Mouse (Mus musculus) hematopoietic stem cell, adult 5-6 weeks (primary cell): ENCODE results near the gene Arl4a. TPM values are rescaled to one million over a fixed set of nuclear protein-coding genes. Genes with fewer than 3 reads are reported as not detected.

ENCODE experiments used
- ATAC-seq, 2 experiments: fragments of 125-278 bp in 1 of 2; replicated peaks in 1 of 2; 2 replicates each; pipeline ENCODE4 v1.8.0; 2016 to 2017; ENCODE audit warnings: inconsistent platforms in 2 of 2, mild to moderate bottlenecking in 2 of 2, moderate number of reproducible peaks in 2 of 2, low read depth in 1 of 2, moderate TSS enrichment in 1 of 2; ENCODE audit not compliant: low FRiP score in 2 of 2, poor library complexity in 2 of 2, severe bottlenecking in 2 of 2, insufficient read depth in 1 of 2, low TSS enrichment in 1 of 2
- total RNA-seq: library from RNA; stranded (forward); fragments of 172-1452, 232-1000 nt; gene quantifications from 2 replicates; pipeline ENCODE4 v1.2.3, GENCODE M21; 2017

Arl4a gene
- total RNA-seq = 32.5 and 39.1 TPM in 2 replicates

DNA sequence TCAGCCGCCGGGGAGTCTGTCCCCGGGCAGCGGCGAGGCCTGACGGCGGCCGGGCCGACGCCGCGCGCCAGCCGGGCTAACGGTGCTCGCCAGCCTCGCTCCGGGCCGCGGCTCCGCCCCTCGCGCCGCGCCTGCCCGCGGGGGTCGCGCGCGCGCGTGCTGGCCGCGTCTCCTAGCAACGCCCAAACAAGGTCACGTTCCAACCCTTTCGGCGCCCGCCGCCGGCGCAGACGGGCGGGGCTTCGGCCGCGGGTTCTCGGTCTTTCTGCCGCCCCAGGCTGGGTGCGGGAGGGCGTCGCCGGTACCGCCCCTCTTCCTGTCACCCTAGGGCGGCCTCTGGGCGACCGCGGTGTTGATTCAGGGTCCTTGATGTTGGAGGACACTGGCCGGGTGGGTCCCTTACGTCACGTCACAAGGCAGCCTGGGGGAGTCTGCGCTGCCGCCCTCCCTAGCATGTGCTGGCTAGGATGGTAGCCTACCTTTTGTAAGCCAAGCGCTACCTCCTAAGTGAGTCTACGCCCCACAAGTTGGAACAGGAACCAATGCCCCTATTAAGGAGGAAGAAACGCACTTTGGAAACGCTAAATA is at the start of gene Arl4a:
TSS of gene Arl4a (minus strand) at position 150 of the 588 bp plus-strand sequence.
- peak; percentile 59 to 61 for ATAC-seq

DNA sequence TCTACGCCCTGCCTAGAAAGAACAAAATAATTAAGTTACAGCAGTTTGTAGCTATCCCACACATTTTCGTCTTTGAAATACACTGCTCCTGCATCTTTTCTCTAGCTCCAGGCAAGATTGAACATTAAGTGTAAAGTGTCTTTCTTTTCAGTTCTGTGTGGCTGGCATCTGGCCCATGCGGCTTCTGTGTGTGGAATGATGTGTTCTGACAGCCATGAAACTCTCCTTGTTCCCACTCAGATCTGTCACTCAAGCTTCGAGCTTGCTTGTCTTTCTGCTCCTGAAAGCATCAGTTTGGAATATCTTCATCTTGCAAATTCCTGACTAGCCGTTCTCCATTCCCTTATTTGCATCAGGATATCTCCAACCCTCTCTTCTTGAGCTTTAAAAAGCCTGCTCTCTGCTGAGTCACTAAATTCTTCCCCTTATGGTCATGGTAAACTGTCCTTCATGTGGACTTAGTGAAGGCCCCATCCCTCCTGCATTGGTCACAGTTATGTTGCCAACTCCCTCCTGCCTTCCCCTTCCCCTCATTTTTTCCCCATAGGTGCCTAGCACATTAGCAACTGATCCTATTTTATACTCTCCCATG is 48.0 kb upstream of the Arl4a start:
- ATAC-seq = no peak

DNA sequence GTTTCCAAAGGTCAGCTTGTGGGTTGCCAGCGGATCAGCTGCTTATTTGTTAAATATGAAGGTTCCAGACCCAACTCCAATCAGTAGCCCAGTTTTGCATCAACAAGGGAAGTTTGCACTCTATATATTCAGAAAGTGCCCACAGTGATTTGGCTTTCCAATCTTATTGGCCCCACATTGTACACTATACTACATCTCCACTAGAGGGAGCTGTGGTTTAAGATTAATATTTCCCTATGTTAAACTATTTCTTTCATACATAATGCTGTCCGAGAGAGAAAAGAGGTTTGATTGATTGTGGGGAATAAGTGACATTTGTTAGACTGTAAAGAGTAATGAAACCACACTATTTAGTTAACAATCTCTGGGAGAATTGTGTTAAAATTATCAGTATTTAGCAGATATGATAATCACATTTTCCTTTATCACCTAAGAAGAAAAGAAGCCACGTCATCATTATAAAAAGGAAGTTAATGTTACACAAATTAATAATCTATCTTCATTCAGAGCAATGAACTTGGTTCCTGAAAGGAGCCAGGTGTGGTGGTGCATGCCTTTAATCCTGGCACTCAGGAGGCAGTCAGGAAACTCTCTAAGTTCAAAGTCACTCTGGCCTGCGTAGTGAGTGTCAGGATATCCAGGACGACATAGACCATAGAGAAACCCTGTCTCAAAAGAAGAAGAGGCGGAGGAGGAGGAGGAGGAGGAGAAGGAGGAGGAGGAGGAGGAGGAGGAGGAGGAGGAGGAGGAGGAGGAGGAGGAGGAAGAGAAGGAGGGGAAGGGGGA is 44.8 kb upstream of the Arl4a start:
- ATAC-seq = peak; percentile 76 to 88

DNA sequence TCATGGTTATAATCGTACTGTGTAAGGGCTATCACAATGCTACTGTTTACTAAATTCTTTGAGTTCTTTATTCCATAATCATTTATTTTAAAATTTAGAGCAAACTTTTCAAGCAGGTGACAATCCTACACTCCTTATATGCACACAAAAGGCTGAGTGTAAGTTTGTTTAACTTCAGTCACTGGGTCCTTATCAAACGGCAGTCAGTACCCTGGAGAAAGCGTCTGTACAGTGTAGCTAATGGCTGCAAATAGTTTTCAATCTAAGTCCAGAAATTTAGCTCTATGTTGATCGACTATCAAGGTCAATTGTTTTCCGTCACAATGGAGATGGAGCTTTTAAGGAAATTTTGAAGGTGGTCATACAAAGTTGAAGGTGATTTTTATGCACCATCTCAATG is 44.2 kb upstream of the Arl4a start:
- no peak for ATAC-seq

DNA sequence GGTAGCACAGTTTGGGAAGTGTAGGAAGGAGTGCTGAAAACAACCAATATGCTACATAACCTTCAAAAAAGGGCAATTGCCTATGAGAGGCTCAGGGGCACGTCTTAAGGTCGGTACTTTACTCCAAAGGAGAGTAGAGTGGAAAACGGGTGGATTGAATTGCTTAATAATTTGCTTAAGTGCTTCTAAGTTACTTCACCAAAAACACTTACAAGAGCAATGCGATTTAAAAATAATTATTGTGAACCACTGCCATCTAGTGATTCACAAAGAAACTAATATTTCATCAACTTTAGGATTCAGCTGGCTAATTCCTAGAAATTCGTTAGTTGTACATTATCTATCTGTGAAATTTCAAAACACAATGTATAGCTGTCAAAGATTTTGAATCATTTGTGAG is 35.8 kb upstream of the Arl4a start:
- ATAC-seq = 0 out of 4 replicates have a peak, but pooled peaks of 1 of the 2 experiments have one; percentile 32

DNA sequence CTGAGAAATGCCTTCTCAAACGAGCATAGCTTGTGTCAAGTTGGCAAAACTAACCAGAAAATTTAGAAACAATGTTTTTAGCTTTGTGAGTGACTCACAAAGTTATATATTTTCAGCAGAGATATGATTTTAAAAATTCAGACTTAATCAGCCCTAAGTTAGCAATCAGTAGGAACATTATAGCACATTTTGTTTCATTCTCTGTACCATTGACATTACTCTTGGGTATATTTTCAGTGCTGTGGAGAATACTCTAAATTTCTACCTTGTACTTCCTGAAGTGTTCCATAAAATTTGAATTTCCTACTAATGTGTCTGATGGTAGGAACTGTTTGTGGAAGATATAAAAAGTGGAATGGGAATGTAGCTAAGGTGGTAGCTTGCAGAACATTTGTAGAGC is 9.2 kb upstream of the Arl4a start:
- ATAC-seq = no peak

DNA sequence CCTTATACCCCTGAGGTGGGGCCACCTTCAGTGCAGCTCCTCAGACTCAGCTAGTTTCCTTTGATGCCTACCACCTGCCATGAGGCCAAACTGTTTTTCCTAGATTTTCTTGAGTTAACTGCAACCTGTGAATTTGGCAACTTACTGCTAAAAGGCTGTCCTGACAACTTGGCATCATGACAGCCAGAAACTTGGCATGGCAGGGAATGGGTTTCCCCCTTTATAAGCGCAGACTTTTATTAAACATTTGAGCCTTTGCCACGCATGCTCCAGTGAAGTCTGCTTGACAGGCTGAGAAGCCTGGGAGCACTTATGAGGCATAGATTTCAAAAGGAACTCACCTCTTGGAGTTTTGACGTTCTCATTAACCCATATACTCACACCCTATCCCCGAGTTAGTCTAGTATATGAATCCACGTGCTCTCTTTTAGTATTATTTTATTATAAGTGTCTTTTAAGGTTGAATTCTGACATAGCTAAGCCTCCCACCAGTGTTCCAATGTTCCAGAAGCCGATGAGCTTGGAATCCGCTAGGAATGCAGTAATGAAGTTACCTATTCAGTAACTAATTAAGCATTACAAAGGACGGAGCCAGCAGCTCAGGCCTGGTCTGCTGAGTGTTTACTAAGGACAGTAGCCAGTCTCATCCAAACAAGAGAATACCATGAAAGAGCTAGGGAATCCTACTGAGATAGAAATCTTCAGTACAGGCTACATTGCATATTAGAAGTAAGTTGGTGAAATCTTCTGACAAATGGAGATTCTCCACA is 6.2 kb upstream of the Arl4a start:
- ATAC-seq = no peak

DNA sequence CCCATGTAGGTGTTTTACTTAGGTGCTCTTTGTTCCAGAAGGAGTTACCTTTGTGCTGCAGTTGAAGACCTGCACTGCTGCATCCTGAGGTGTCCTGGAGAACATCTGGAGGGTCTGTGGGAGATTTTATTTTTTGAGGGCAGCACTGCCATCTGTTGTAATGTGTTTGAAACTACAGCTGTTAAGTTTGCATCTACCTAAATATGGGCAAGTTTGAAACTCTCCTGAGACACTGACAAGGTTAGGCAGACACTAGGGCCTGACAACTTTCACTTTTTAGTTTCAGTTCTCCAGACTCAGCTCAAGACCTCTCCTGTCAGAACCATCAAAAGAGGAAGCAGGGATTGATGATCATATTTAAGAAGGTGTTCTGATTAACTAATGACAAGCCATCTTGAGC is 2.2 kb upstream of the Arl4a start:
- peak; percentile 10 to 19; a peak in 1 of 4 replicates for ATAC-seq

DNA sequence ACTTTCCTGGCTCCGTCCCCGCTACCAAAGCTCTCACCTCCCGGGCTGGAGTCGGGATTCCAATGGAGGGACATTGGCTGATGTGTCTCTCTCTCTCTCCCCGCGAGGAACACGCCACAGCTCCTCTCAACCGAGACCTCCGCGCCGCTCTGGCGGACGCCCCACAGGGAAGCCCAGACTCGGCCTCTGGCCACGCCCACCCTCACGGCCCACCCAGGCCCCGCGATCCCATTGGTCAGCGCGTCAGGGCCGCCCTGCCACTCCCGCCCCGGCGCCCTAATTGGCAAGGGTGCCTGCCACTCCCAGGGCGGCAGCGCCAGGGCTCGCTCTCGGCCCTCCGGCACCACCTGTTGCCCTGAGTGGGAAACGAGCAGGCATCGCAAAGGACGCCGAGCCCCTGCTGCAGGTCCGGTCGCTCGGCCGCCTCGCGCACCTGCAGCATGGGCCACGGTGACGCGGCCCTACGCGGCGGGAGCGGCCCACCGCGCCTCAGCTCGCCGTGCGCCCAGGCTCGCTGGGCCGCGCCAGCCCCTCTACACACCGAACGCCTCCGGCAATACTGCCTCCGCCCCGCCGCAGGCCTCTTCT is 505 bp downstream of the Arl4a start:
- ATAC-seq = peak; percentile 94 to 95

DNA sequence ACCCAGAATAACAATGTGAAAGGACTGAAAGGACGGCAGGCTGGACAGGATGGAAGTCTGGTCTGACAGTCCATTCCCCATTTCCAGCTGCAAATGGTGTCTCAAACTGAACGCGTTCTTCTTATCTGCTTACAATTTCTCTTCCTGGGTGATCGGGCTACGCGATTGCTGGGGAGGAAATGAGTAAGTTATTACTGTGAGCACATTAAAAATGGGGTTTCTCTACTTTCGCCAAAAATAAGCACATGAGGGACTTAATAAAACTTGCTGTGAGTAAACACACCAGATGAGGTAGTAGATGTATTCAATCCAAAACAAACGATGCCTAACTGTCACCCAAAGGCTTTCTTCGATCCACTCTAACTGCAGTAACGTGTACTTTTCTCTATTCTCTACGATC is 1.2 kb downstream of the Arl4a start:
- peak in 1 of 2 experiments; percentile 1; a peak in 1 of 4 replicates for ATAC-seq

DNA sequence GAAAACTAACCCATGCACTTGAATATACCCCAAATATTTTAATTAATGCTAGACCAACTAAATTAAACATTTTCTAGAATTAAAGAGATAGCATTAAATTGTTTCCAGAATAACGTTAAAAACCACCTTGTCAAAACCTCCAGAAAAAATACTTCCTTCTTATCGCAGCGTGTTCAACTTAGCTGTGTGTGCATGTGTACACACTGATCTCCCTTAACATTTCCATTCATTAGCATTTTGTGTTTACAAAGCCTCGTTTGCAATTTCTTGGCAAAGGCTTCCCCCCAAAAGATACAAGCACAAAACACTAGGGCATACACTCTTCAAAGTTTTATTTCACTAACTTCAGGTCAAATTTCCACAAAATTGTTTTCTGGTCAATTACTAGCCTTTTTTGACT is 2.3 kb downstream of the Arl4a start:
- no peak for ATAC-seq

DNA sequence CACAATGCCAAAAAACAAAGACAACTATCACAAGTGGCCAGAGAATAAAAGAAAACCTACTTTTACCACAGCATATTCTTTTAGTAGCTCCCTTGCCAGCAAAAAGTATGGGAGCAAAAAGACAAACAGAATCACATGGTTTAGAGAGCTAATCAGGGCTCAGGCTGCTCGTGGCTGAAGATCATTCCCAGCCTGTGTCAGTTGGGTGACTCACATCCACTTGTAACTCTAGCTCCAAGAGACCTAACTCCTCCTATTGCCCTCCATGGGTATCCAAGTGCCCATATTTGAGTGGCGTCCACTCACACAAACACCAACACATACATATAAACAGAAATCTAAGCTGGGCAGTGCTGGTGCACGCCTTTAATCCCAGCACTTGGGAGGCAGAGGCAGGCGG is 8.6 kb downstream of the Arl4a start:
- ATAC-seq = no peak

DNA sequence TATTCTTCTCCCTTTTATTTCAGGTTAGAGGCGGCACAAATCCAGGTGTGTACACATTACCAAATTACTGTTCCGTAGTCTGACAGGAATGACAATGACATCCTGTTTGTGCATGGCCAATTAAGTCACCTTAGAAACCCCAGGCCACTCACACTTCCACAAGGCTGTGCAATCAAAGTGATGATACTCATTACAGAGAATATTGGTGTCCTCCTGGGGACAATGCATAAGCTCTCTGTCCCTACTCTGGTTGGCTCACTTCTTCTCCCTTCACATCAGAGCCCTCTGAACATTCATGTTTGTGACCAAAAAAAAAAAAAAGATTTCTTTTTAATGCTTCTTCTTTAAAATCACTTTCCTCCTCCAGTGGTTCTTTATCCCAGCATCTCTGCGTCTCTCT is 10.0 kb downstream of the Arl4a start:
- ATAC-seq = no peak

DNA sequence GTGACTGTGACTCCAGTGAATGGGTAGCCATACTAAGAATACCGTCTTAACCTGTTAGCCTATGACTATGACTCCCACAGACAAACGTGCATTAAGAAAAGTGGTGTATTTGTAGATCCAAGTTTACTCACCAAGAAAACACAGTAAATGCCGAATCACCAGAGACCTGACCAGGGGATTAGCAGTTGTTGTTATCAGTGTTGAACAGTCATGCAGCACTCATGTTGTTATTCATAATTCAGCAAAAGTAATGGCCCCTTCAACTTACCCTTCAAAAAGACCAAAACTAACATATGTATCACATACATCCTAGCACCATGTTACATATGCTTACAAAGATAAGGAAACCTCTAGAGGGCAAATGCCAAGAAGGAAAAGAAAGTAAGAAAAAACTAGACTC is 10.4 kb downstream of the Arl4a start:
- 0 out of 4 replicates have a peak, but pooled peaks have one; percentile 19 to 33 for ATAC-seq

DNA sequence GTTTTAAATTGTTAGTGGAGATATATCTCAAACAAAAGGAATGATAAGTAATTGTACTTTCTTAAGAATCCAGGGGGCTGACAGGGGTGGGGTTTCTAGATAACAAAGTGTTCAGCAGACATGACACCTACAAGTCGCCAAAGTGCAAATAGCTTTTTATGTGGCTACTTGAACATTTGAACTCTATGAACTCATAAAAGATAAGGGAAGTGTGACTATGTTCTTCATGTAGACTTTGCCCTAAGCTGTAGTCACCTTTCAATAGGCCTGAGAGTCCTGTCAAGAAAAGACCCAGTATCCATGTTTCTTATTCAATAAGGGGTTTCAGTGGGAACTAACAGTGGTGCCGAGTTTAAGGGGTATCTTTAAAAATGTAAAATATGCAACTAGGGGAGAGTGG is 13.9 kb downstream of the Arl4a start:
- no peak for ATAC-seq

DNA sequence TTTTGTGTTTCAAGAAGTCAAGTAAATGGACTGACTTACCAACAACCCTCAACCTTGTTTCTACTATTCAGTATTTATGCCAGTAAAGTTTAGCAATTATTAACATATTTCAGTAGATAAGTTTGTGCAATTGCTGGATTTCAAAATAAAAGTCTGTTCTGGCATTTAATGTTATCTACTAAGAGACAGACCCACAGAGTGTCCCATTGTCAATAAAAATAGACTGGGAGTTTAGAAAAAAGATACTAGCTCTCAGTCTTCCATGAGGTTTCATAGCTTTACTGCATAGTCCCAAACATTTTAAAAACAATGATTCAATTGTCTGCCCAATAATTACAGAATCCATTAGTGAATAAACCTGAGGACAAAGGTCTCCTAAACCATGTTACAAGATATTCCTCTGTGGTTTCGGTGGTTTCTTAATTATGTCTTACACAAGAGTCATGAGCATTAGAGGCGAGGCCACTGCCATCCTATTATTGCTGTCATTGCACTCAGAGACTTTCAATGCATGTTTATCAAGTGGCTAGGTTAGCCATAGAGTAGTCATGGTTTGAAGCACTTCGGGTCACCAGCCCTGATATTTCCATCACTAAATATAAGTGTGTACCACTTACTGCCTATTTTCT is 14.7 kb downstream of the Arl4a start:
- peak in 1 of 2 experiments; percentile 6; a peak in 1 of 4 replicates for ATAC-seq

DNA sequence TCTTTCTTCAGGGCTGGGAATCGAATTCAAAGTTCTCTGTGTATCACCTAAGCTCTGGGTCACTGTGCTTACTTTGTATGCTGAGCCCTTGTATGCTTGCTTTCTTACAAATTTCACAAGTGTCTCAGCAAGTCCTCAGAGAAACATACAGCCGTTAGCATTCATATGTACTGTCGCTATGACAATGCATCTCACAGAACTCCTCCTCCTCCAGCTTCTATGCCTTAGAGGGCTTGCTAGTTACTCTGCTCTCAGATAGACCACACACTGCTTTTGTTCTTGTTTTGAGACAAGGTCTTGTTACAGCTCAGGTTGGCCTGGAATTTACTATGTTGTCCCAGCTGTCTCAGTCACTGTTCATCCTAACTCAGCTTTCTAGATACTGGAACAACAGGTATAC is 15.5 kb downstream of the Arl4a start:
- ATAC-seq = no peak
